Mouse (Mus musculus): Measurements from ENCODE around the gene Olfr190. TPM values are rescaled to one million over a fixed set of nuclear protein-coding genes. Genes with fewer than 3 reads are reported as not detected.
"Not testable (repeated sequence)": the region's sequence is repeated elsewhere in the genome, so short reads cannot be mapped to it uniquely, and the experiment has no call there.

Olfr190 gene
- not detected in 2 replicates for polyA plus RNA-seq (2015; fragmentation: Nextera tagmentation; extraction: Ambion mirVana)

- H3K4me3 ChIP-seq = no peak within 1 kb of the TSS
- no peak within 1 kb of the TSS for H3K4me2 ChIP-seq
- H3K27me3 ChIP-seq = no peaks in the 10 kb centered on the region
- H3K9me3 ChIP-seq = no peaks in the 10 kb centered on the region
- H3K9ac ChIP-seq = no peak within 1 kb of the TSS
- H3K27ac ChIP-seq = no peak within 1 kb of the TSS
- no peak for ATAC-seq (ENCODE audit: insufficient number of reproducible peaks, insufficient read depth, low FRiP score, low TSS enrichment, low read depth)
- no peaks in the 10 kb centered on the region for H3K36me3 ChIP-seq
- WGBS = 87% methylated on average over 5 of the region's 5 CpGs
- H3K4me1 ChIP-seq = no peaks in the 10 kb centered on the region
These were observed at the start of gene Olfr190 for GRCm38 (mm10) chr16:59077905-59078304. Olfr190 (minus strand) TSS chr16:59078005.

DNA sequence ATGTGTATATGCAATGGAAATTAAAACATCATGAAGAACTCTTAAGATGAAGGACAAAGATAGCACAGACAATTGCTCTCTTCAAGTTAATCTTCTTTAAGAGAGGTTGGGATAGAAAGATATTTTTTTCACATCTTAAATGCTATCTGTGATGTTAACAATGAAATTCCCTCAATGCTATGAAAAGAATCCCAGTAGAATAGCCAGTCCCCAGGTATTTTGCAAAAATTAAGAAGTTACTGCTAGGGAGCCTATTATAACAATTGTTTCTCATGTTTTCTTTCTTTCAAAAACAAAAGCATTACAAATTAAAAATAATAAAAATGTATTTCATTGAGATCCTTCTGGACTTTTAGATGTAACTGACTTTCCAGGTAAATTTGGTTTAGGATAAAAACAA is 43.2 kb upstream of the Olfr190 start, which contains the start of gene Olfr194:
TSS of gene Olfr194 (minus strand) at position 101 of the 400 bp plus-strand sequence.
- ATAC-seq (ENCODE audit: insufficient number of reproducible peaks, insufficient read depth, low FRiP score, low TSS enrichment, low read depth) = no peak
- Histone ChIP-seq H3K4me1 (no peaks in the 10 kb centered on the region), H3K27ac (no peak within 1 kb of the TSS), H3K9me3 (no peaks in the 10 kb centered on the region), H3K36me3 (no peaks in the 10 kb centered on the region), H3K4me3 (no peak within 1 kb of the TSS), H3K4me2 (no peak within 1 kb of the TSS), H3K27me3 (no peaks in the 10 kb centered on the region), H3K9ac (no peak within 1 kb of the TSS)

DNA sequence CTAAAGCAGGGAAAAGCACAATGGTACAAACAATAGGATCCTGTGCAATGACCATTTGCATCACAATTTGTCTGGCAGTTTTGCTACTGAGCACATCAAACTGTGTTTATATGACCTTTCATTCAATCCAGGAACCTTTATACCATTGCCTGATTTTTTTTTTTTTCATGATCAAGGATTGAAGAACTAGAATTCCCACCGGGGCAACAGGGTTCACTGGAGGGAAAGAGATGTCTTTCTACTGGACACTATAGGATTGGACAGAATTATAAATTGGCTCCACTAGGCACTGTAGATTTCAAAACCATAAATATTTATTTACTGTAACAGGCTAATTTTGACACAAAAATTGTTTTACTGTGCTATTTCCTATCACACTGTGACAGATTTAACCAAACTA is 34.0 kb upstream of the Olfr190 start, which contains the start of gene Olfr193:
TSS of gene Olfr193 (minus strand) at position 101 of the 400 bp plus-strand sequence.
- Histone ChIP-seq H3K27ac (no peak within 1 kb of the TSS), H3K9me3 (no peaks in the 10 kb centered on the region), H3K4me2 (no peak within 1 kb of the TSS), H3K36me3 (no peaks in the 10 kb centered on the region), H3K27me3 (no peaks in the 10 kb centered on the region), H3K9ac (no peak within 1 kb of the TSS), H3K4me3 (no peak within 1 kb of the TSS), H3K4me1 (no peaks in the 10 kb centered on the region)
- 88% methylated on average over 1 of the region's 1 CpGs for WGBS
- ATAC-seq (ENCODE audit: insufficient number of reproducible peaks, insufficient read depth, low FRiP score, low TSS enrichment, low read depth) = no peak

DNA sequence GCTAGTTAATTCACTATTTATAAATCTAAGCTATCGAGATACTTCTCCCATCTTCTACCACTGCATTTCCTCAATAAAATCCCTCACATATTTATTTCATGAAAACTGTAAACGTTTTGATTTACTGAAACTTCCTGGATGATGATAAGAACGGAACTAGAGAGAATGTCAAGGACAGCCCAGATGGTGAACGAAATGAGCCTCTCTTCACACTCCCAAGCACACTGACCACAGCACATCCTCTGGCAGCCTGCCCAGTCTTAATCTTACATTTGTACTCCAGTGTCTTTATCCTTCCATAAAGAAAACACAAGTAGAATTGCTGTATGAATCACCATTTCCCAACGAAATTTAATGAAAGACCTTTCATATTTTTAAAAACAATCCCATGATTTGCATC is 30.7 kb upstream of the Olfr190 start:
- WGBS = 65% methylated on average over 5 of the region's 5 CpGs
- H3K9ac ChIP-seq = not testable (repeated sequence)

DNA sequence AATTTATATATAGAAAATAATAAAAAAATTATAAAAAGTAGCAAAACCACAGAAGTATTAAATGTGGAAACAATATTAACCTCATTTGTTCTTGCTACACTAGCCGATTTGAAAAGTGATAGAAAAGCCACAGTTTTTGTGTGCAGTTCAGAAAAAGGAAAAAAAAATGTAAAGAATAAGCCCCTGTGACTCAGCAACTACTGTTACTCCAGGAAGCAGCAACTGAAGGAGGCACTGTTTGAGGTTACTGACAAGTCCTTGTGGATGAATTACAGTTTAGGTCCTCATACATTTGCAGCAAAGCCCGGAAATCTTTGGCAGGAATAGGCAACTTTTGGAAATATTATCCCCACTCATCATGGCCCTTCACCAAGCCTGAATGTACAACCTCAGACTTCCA is 27.5 kb upstream of the Olfr190 start:
- Histone ChIP-seq H3K4me3 (no peak overlapping the region), H3K4me1 (no peaks in the 10 kb centered on the region), H3K9ac (no peak overlapping the region), H3K9me3 (no peaks in the 10 kb centered on the region), H3K36me3 (no peaks in the 10 kb centered on the region), H3K27me3 (no peaks in the 10 kb centered on the region), H3K27ac (no peak overlapping the region), H3K4me2 (no peak overlapping the region)
- WGBS = 75% methylated on average over 2 of the region's 2 CpGs
- ATAC-seq (ENCODE audit: insufficient number of reproducible peaks, insufficient read depth, low FRiP score, low TSS enrichment, low read depth) = no peak

More for the DNA sequence above, 30.7 kb upstream of the Olfr190 start:
- H3K4me1 ChIP-seq; H3K27ac ChIP-seq; H3K36me3 ChIP-seq; H3K4me2 ChIP-seq; ATAC-seq (ENCODE audit: insufficient number of reproducible peaks, insufficient read depth, low FRiP score, low TSS enrichment, low read depth); H3K4me3 ChIP-seq; H3K9me3 ChIP-seq; H3K27me3 ChIP-seq: not testable (repeated sequence)

- not testable (repeated sequence) for H3K9ac ChIP-seq; H3K4me2 ChIP-seq; H3K27ac ChIP-seq; ATAC-seq (ENCODE audit: insufficient number of reproducible peaks, insufficient read depth, low FRiP score, low TSS enrichment, low read depth); H3K9me3 ChIP-seq; H3K36me3 ChIP-seq; H3K4me3 ChIP-seq; H3K4me1 ChIP-seq; H3K27me3 ChIP-seq
- 62% methylated on average over 1 of the region's 1 CpGs for WGBS
These were observed 11.9 kb upstream of the Olfr190 start, which contains the start of gene Olfr191 for GRCm38 (mm10) chr16:59089722-59090121. Olfr191 (minus strand) TSS chr16:59089822.

DNA sequence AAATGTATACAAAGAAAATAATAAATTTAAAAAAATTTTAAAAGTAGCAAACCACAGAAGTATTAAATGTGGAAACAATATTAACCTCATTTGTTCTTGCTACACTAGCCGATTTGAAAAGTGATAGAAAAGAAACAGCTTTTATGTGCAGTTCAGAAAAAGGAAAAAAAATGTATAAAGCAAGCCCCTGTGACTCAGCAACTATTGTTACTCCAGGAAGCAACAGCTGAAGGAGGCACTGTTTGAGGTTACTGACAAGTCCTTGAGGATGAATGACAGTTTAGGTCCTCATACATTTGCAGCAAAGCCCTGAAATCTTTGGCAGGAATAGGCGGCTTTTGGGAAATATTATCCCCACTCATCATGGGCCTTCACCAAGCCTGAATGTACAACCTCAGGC is 3.3 kb upstream of the Olfr190 start:
- H3K9ac ChIP-seq; H3K4me1 ChIP-seq; H3K9me3 ChIP-seq; H3K4me3 ChIP-seq; H3K36me3 ChIP-seq; H3K27ac ChIP-seq; H3K4me2 ChIP-seq; H3K27me3 ChIP-seq; ATAC-seq (ENCODE audit: insufficient number of reproducible peaks, insufficient read depth, low FRiP score, low TSS enrichment, low read depth): not testable (repeated sequence)
- 77% methylated on average over 2 of the region's 2 CpGs for WGBS

DNA sequence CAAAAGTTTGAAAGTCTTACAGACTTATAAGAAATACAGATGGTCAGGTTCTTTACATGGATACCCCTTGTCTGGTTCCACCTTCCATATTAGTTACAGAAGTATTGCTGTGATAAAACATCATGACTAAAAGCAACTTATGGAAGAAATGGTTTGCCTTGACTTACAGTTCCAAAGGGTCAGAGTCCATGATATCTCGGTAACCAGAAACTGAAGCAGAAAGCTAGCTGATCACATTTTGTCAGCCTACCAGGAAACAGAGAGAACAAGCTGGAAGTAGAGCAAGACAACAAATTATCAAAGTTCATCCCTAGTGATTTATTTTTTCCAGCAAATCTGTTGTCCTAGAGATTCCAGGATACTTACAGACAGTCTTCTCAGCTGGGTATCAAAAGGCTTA is 4.3 kb downstream of the Olfr190 start:
- 85% methylated on average over 1 of the region's 1 CpGs for WGBS
- H3K9me3 ChIP-seq = no peaks in the 10 kb centered on the region
- no peaks in the 10 kb centered on the region for H3K4me1 ChIP-seq
- H3K4me2 ChIP-seq = no peak overlapping the region
- H3K9ac ChIP-seq = no peak overlapping the region
- H3K27me3 ChIP-seq = no peaks in the 10 kb centered on the region
- H3K36me3 ChIP-seq = no peaks in the 10 kb centered on the region
- no peak overlapping the region for H3K4me3 ChIP-seq
- no peak for ATAC-seq (ENCODE audit: insufficient number of reproducible peaks, insufficient read depth, low FRiP score, low TSS enrichment, low read depth)
- no peak overlapping the region for H3K27ac ChIP-seq

GRCm38 (mm10) chr16:59071755-59072154 is 6.0 kb downstream of the Olfr190 start:
- no peaks in the 10 kb centered on the region for H3K27me3 ChIP-seq
- H3K9ac ChIP-seq = no peak overlapping the region
- H3K4me2 ChIP-seq = no peak overlapping the region
- H3K4me1 ChIP-seq = no peaks in the 10 kb centered on the region
- H3K36me3 ChIP-seq = no peaks in the 10 kb centered on the region
- no peaks in the 10 kb centered on the region for H3K9me3 ChIP-seq
- no peak overlapping the region for H3K27ac ChIP-seq
- no peak overlapping the region for H3K4me3 ChIP-seq
- no peak for ATAC-seq (ENCODE audit: insufficient number of reproducible peaks, insufficient read depth, low FRiP score, low TSS enrichment, low read depth)

GRCm38 (mm10) chr16:59062411-59062810 is 15.4 kb downstream of the Olfr190 start:
- not testable (repeated sequence) for H3K9ac ChIP-seq; H3K27me3 ChIP-seq; H3K27ac ChIP-seq; H3K4me1 ChIP-seq; H3K9me3 ChIP-seq; ATAC-seq (ENCODE audit: insufficient number of reproducible peaks, insufficient read depth, low FRiP score, low TSS enrichment, low read depth); H3K4me3 ChIP-seq; H3K36me3 ChIP-seq; H3K4me2 ChIP-seq
- 68% methylated on average over 3 of the region's 3 CpGs for WGBS

GRCm38 (mm10) chr16:59049286-59049685 is 28.5 kb downstream of the Olfr190 start:
- not testable (repeated sequence) for H3K27ac ChIP-seq; H3K36me3 ChIP-seq; H3K9me3 ChIP-seq; H3K4me1 ChIP-seq; H3K4me2 ChIP-seq; H3K9ac ChIP-seq; H3K4me3 ChIP-seq; ATAC-seq (ENCODE audit: insufficient number of reproducible peaks, insufficient read depth, low FRiP score, low TSS enrichment, low read depth); H3K27me3 ChIP-seq
- WGBS = 90% methylated on average over 2 of the region's 2 CpGs

DNA sequence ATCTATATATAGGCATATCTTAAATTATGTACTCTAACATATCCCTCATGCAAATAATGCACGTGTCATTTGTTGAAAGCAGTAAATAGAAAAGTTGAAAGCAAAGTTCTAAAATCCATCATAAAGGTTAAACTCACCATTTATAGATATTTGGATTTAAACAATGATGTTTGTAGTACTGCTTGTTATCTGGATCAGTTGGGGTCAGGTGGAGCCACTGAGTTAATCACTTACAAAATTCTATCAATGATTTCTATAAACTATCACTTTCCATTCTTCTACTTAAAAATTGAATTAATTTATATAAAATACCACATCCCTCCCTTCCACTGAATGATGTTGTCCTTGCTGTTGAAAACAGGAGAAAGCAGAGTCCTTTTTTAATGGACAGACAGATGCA is 28.9 kb downstream of the Olfr190 start:
- H3K9ac ChIP-seq = no peak overlapping the region
- no peaks in the 10 kb centered on the region for H3K36me3 ChIP-seq
- no peak overlapping the region for H3K4me2 ChIP-seq
- no peak overlapping the region for H3K4me3 ChIP-seq
- no peaks in the 10 kb centered on the region for H3K4me1 ChIP-seq
- 74% methylated on average over 1 of the region's 1 CpGs for WGBS
- H3K27ac ChIP-seq = no peak overlapping the region
- ATAC-seq (ENCODE audit: insufficient number of reproducible peaks, insufficient read depth, low FRiP score, low TSS enrichment, low read depth) = no peak
- no peaks in the 10 kb centered on the region for H3K9me3 ChIP-seq
- H3K27me3 ChIP-seq = no peaks in the 10 kb centered on the region

- no peak overlapping the region for H3K4me2 ChIP-seq
- no peaks in the 10 kb centered on the region for H3K9me3 ChIP-seq
- H3K27me3 ChIP-seq = no peaks in the 10 kb centered on the region
- no peaks in the 10 kb centered on the region for H3K36me3 ChIP-seq
- H3K4me3 ChIP-seq = no peak overlapping the region
- WGBS = 62% methylated on average over 4 of the region's 4 CpGs
- ATAC-seq (ENCODE audit: insufficient number of reproducible peaks, insufficient read depth, low FRiP score, low TSS enrichment, low read depth) = no peak
- H3K9ac ChIP-seq = no peak overlapping the region
- H3K27ac ChIP-seq = no peak overlapping the region
- no peaks in the 10 kb centered on the region for H3K4me1 ChIP-seq
These were observed 30.2 kb downstream of the Olfr190 start for GRCm38 (mm10) chr16:59047579-59047978.

All from embryonic facial prominence, embryonic 13.5 days (tissue).